In the genomic region with DNA sequence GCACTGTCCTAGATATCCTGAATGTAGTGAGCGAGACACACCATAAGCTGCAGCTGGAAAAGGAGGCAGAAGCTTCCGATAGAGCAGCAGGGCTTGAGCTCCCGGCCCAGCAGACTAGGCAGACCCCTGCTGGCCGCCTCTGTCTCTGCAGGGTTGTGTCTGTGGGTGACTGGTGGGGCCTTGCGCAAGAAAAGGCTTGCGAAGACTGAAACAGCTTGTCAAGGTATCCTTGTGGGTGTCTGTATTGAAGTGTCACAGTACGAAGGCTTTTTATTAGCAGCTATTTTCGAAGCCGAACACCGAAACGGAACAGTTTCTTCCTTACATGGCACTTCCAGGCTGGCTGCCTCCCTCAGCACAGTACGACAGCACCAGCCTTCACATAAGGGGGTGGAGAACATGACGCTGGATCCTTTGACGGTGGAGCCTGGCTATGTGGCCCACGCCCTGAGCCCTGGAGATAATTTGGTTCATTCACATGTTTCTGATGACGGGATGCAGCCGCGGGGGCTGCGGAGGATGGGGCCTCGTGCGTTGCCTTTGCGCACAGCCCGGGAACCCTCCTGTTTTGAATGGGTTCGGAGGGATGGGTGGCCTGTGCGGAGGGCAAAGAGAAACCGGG, we compare ENCODE assay signal across 9 mouse cellular contexts.
DNase-seq lines count a peak whose midpoint lies in the region; TF ChIP-seq lines count a peak whose summit lies in the region.
"Had no signal": no experiment of that assay in that cellular context is flagged by ENCODE, and none has a peak within 500 bp of the region (broad histone marks: within the 10 kb centered on the region; RNA-seq: fewer than 3 reads in every experiment).

No protein-coding gene starts in this region.

- TF ChIP-seq CTCF in left cerebral cortex, adult 2 months (IDR thresholded peaks at IDR 0.05), result peak; percentile 95

- peak; percentile 89 for DNase-seq in adrenal gland, adult 2 months
- DNase-seq in embryo, embryonic 10.5 days (ENCODE audit: low spot score), result peak; percentile 87
- peak; percentile 75 for DNase-seq in gastrocnemius, postnatal 25 days
- DNase-seq in induced T-regulatory cell, adult 2 months (ENCODE audit: low read depth), result peak; percentile 1
- DNase-seq in left cerebral cortex, adult 2 months (ENCODE audit: extremely low spot score in 1 of 2, low spot score in 2 of 2), result peak; percentile 89 to 91
- DNase-seq in lung, postnatal 4 days, result peak; percentile 82 to 83
- peak; percentile 92 for DNase-seq in right cerebral cortex, postnatal 10 days (ENCODE audit: low spot score in 2 of 2)
- DNase-seq in yolk sac, embryonic 10.5 days (ENCODE audit: low spot score), result peak; percentile 64

- intact Hi-C loops in left cerebral cortex, adult 2 months (cut with DNase I), result loop anchor here (1.0 to 5.0 kb wide), 9 partner anchors 61 to 436 kb away; no protein-coding TSS in a partner anchor

- H3K27ac ChIP-seq in left cerebral cortex, adult 2 months, result peak overlapping the region; percentile 78
- H3K27ac ChIP-seq: macrophage had no signal

- no peak overlapping the region for H3K4me3 ChIP-seq in left cerebral cortex, adult 2 months

Comparison
In these comparisons a context has a peak if more than half of its experiments do, and no peak if none do; other contexts are left out.
1. DNase-seq: peak in every context shown above with its lines; median percentile 92 in right cerebral cortex, postnatal 10 days; 90 in left cerebral cortex, adult 2 months; 89 in adrenal gland, adult 2 months; 87 in embryo, embryonic 10.5 days; 82 in lung, postnatal 4 days; 75 in gastrocnemius, postnatal 25 days; 64 in yolk sac, embryonic 10.5 days; 1 in induced T-regulatory cell, adult 2 months.